Mouse (Mus musculus): Measurements from ENCODE around the gene Samd3.
A peak's percentile ranks its signal among the peaks of the same experiment; 100 is the strongest.

Gene Samd3

GRCm38 (mm10) chr10:26229488-26229887, at the start of gene Samd3:
Samd3 (plus strand) TSS chr10:26229707.
- no peak for DNase-seq (ENCODE audit: low read depth, low spot score)

DNA sequence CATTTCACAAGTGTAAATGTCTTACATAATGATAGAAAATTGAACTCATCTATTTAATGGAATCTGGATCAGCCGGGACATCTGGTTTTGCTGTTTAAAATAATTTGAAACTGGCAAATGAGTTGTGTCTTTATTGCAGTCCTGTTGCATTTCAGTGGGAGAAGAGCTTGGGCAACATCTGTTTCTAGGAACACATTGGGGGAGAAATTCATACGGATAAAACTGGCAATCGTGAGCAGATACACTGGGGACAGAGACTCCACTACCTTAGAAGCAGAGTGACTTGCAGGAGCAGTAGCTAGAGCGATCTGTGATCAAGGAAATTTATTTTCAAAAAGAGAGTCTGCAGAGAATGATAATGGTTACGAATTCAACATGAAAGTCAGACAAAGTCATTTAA, 44.2 kb upstream of the Samd3 start:
- no peak for DNase-seq (ENCODE audit: low read depth, low spot score)

- DNase-seq (ENCODE audit: low read depth, low spot score): no peak
Observed at GRCm38 (mm10) chr10:26190811-26191210, 38.7 kb upstream of the Samd3 start.

DNA sequence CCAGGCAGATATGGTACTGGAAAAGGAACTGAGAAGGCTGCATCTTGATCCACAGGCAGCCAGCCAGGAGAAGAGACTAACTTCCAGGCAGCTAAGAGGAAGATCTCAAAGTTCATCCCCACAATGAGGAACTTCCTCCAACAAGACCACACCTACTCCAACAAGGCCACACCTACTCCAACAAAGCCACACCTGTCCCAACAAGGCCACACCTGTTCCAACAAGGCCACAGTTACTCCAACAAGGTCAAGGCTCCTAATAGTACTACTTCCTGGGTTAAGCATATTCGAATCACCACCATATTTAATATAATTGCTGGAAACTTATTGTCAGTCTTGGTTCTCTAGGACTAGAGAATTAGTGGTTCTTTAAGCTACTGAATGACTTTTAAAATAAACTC, 34.6 kb upstream of the Samd3 start:
- no peak for DNase-seq (ENCODE audit: low read depth, low spot score)

DNA sequence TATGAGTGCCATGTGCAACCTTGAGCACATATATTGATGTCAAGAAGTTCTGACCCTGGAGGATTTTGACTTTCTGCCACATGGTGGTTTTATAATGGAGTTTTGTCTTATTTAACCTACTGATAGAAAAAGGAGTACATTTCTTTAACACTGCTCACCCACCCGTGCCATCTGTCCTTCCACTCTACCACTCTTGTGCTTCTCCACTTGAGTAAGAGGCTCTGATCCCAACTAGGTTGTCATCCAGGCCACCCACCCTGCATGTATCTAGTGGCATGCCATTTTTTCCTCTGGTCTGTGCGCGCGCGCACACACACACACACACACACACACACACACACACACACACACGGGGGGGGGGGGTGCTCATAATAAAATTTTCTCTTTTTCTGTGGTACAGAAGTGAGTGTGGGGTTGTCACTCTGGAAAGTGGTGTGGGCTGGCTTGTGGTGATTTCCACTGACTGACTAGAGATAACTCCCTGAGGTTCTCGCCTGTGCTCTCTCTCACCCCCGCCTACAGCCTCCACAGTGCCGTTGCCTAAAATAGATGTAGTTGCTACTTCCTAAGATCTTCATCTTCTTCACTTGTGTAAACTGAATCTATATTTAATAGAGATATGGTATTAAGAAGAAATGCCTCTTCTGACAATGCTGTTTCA, 26.7 kb upstream of the Samd3 start:
- DNase-seq (ENCODE audit: low read depth, low spot score): no peak

DNA sequence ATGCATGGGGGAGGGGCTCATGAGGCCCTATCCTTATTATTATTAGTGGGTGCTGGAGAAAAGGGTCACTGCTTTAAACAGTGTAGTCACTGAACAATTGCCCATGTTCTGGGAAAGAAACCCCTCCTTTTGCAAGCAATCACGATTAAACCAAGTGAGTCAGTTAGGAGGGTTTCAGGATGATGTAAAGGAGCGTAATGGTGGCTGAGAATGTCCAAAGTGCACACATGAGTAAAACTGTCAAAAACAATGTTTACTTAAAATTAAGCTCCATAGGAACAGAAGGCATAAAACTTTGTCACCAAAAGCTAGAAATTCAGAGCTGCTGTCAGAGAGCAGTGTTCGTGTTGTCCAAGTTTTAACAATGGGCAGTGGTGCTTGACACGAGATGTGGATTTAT, 8.8 kb upstream of the Samd3 start:
- peak; percentile 59 for DNase-seq (ENCODE audit: low read depth, low spot score)

DNA sequence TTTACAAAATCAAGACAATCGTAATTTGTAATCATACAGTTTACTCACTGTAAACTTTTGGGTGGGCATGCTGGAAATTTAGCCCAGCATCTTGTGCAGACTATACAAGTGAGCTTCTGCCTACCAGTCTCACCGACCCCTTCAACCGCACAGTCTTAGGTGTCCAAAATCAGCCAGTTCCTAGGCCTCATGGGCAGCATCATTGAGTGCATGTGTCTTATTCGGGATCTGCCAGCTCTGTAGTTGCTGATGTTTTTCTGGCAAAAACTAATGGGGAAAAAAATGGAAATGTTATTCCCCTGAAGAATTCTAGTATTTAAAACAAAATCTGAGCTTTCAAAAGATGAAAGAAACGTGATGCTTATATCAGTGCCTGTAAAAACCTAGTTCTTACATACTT, 3.3 kb upstream of the Samd3 start:
- DNase-seq (ENCODE audit: low read depth, low spot score): no peak

DNA sequence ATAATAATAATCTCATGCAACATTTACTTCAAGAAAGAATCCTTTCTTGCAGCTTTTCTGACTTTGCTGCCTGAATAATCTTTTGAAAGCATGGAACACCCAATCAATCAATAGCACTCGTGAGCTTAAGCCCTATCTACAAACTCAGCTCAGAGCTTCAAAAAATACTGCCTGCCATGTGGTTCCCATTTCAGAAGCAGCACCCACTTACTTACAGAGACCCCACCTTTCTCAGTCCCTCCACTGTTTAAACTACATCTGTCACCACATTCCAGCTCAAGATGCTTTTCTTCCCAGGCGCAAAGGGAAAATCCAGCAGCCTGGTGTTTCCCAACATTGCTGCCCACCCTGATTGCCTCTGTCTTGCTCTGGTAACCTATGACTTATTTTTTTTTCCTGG, 2.8 kb upstream of the Samd3 start:
- no peak for DNase-seq (ENCODE audit: low read depth, low spot score)

GRCm38 (mm10) chr10:26228187-26228586, 1.3 kb upstream of the Samd3 start:
- DNase-seq (ENCODE audit: low read depth, low spot score): no peak

GRCm38 (mm10) chr10:26232071-26232653, 2.7 kb downstream of the Samd3 start:
- DNase-seq (ENCODE audit: low read depth, low spot score): no peak

DNA sequence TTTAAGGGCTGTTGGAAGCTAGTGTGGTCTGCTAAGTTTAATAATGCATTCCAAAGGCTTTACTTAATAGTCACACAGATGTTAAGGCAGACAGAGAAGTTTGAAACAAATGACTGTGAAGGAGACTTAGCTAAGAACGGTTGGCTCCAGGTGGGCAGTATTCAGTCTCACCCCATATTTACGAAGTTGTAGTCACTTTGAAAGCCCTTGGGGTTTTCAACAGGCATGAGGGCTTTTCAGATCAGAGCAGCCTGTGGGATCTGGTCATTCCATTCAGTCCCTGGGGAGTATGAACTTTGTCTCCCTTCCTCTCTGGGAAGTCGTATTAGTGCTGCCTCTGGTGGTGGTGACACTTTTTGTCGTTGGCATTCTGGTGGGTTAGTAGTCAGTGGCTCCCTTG, 9.1 kb downstream of the Samd3 start:
- DNase-seq (ENCODE audit: low read depth, low spot score): peak; percentile 26

- peak; percentile 9 for DNase-seq (ENCODE audit: low read depth, low spot score)
Observed at GRCm38 (mm10) chr10:26239090-26239489, 9.6 kb downstream of the Samd3 start.

- DNase-seq (ENCODE audit: low read depth, low spot score): no peak
Observed at GRCm38 (mm10) chr10:26243203-26243602, 13.7 kb downstream of the Samd3 start.

DNA sequence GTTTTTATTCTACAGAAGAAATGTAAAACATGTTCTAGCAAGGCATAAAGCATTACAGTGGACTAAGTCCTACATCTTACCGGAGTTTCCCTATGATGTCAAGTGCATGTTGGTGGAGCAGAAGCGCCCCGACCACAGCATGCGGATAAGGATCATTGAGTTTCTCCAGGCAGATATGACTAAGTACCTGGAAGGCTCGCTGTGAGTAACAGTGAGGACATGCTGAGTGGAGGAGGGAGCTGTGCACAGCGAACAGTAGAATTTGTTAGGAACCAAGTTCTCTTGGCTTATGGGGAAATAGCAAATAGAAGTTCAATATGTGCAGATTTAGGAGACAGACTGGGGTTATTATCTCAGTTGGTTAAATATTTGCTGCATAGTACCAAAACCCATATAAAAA, 15.0 kb downstream of the Samd3 start:
- no peak for DNase-seq (ENCODE audit: low read depth, low spot score)

- DNase-seq (ENCODE audit: low read depth, low spot score): peak; percentile 82
Observed at GRCm38 (mm10) chr10:26249426-26250165, 20.1 kb downstream of the Samd3 start.

GRCm38 (mm10) chr10:26259908-26260307, 30.4 kb downstream of the Samd3 start:
- no peak for DNase-seq (ENCODE audit: low read depth, low spot score)

DNA sequence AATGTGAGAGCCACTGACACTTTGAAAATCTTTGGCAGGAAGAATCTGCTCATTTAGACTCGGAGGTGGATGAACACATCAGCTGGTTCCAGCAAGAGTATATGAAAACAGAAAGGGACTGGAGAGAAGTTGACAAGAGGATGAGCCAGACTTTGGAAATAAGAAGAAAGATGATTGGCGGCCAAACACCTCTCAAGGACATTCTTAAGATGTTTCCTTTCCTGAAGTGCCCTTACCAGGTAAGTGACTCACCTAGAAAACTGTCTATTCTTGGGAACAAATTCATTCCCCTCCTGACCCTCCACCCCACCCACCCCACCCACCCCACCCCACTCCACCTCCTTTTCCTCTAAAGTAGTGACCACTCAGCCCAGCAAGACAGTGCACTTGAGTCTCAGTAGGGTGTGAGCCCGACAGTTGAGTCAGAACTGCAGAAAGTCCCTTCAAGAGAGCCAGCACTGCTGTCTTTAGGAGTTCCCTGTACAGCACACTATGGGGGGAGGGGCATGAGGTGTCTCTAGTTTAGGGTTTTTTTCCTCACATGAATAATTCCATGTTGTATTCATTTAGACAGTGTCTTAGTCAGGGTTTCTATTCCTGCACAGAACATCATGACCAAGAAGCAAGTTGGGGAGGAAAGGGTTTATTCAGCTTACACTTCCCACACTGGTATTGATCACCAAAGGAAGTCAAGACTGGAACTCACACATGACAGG, 34.4 kb downstream of the Samd3 start:
- peak; percentile 12 for DNase-seq (ENCODE audit: low read depth, low spot score)

- peak; percentile 57 for DNase-seq (ENCODE audit: low read depth, low spot score)
Observed at GRCm38 (mm10) chr10:26275414-26275813, 45.9 kb downstream of the Samd3 start.

- no peak for DNase-seq (ENCODE audit: low read depth, low spot score)
Observed at GRCm38 (mm10) chr10:26280009-26280408, 50.5 kb downstream of the Samd3 start.

DNA sequence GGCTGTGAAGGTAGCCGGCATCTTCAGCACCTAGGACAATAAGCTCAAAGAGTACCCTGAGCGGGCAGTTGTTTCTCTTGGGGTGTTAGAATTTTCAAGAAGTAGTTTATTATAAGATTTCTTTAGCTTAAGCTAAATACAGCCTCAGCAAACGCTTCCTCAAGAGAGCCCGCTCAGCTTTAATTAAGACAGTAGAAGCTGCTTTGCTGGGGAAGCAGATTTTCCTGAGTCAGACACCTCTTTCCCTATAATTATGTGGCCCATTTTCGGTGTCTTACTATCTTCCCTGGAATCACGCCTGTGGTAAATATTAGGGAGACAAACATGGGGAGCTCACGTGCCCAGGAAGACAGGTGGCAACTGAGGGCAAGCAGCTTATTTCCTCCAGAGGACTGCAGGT, 57.6 kb downstream of the Samd3 start:
- no peak for DNase-seq (ENCODE audit: low read depth, low spot score)

DNA sequence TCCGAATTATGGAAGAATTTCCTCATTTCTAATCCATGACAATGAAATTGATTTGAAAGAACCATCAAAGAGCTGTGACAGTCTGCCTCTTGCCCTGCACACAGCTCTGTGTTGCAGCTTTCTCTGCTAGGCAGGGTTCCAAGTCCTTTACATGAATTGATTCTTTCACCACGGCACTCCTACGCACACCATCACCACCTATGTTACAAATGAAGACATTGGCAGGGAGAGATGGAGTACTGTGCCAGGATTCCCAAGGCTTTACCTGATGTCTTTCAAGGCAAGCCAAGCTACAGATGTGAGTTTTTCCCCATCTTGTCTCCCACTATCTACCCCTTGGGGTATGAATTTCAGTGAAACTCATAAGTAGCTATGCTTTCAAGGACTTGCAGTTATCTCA, 67.7 kb downstream of the Samd3 start:
- no peak for DNase-seq (ENCODE audit: low read depth, low spot score)

- DNase-seq (ENCODE audit: low read depth, low spot score): no peak
Observed at GRCm38 (mm10) chr10:26297626-26298025, 68.1 kb downstream of the Samd3 start.
